Mouse (Mus musculus) NIH3T3 (cell line): ENCODE results near the gene Dcdc2c.
A peak's percentile ranks its signal among the peaks of the same experiment; 100 is the strongest.

ENCODE experiments used
- DNase-seq: peaks from one replicate; pipeline ENCODE4 v3.0.0-alpha.2; 2012; ENCODE audit warnings: low read depth

Dcdc2c gene

GRCm38 (mm10) chr12:28552299-28552698, at the start of gene Dcdc2c:
TSS of gene Dcdc2c (minus strand) at chr12:28552399.
- no peak for DNase-seq

- no peak for DNase-seq
Measured at GRCm38 (mm10) chr12:28598526-28598991, 46.4 kb upstream of the Dcdc2c start.

GRCm38 (mm10) chr12:28598110-28598509, 45.9 kb upstream of the Dcdc2c start:
- DNase-seq, result no peak

- no peak for DNase-seq
Measured at GRCm38 (mm10) chr12:28597699-28598098, 45.5 kb upstream of the Dcdc2c start.

- no peak for DNase-seq
Measured at GRCm38 (mm10) chr12:28596851-28597250, 44.7 kb upstream of the Dcdc2c start.

- DNase-seq, result no peak
Measured at GRCm38 (mm10) chr12:28590428-28590827, 38.2 kb upstream of the Dcdc2c start.

GRCm38 (mm10) chr12:28589090-28589868, 37.1 kb upstream of the Dcdc2c start:
- peak; percentile 86 for DNase-seq

- DNase-seq, result no peak
Measured at GRCm38 (mm10) chr12:28587949-28588348, 35.8 kb upstream of the Dcdc2c start.

GRCm38 (mm10) chr12:28584036-28584435, 31.8 kb upstream of the Dcdc2c start:
- no peak for DNase-seq

- no peak for DNase-seq
Measured at GRCm38 (mm10) chr12:28582423-28582822, 30.2 kb upstream of the Dcdc2c start, which contains the start of gene Allc. TSS of gene Allc (minus strand) at chr12:28582523.

GRCm38 (mm10) chr12:28579132-28579531, 26.9 kb upstream of the Dcdc2c start:
- DNase-seq, result peak; percentile 33

GRCm38 (mm10) chr12:28578147-28578546, 25.9 kb upstream of the Dcdc2c start:
- no peak for DNase-seq

GRCm38 (mm10) chr12:28575366-28576070, 23.3 kb upstream of the Dcdc2c start:
- no peak for DNase-seq

GRCm38 (mm10) chr12:28572241-28572640, 20.0 kb upstream of the Dcdc2c start:
- DNase-seq, result no peak

GRCm38 (mm10) chr12:28551775-28552174, 424 bp downstream of the Dcdc2c start:
- DNase-seq, result no peak

GRCm38 (mm10) chr12:28548887-28549286, 3.3 kb downstream of the Dcdc2c start:
- no peak for DNase-seq

GRCm38 (mm10) chr12:28514264-28514775, 37.9 kb downstream of the Dcdc2c start:
- no peak for DNase-seq

- DNase-seq, result no peak
Measured at GRCm38 (mm10) chr12:28509699-28510280, 42.4 kb downstream of the Dcdc2c start.

- no peak for DNase-seq
Measured at GRCm38 (mm10) chr12:28494289-28494688, 57.9 kb downstream of the Dcdc2c start.

- no peak for DNase-seq
Measured at GRCm38 (mm10) chr12:28482483-28483160, 69.6 kb downstream of the Dcdc2c start.

GRCm38 (mm10) chr12:28460951-28461431, 91.2 kb downstream of the Dcdc2c start:
- no peak for DNase-seq

- DNase-seq, result no peak
Measured at GRCm38 (mm10) chr12:28460523-28460922, 91.7 kb downstream of the Dcdc2c start.
